Mouse (Mus musculus) olfactory bulb, adult 2 months (tissue): ENCODE data around the gene Lpcat1. TPM values are rescaled to one million over a fixed set of nuclear protein-coding genes. Genes with fewer than 3 reads are reported as not detected.

Experiments
- H3K27ac ChIP-seq: fragments of 200-500 bp; 2 replicates; pipeline ENCODE4 v1.5.1; 2012; ENCODE audit warnings: low read depth, low read length; ENCODE audit not compliant: insufficient read depth
- H3K4me1 ChIP-seq: fragments of 200-500 bp; 2 replicates; pipeline ENCODE4 v1.6.1; 2012; ENCODE audit warnings: low read length; ENCODE audit not compliant: control insufficient read depth, insufficient read depth
- H3K4me3 ChIP-seq: fragments of 200-500 bp; 2 replicates; pipeline ENCODE4 v1.5.1; 2012; ENCODE audit warnings: mild to moderate bottlenecking, low read depth, low read length, moderate library complexity; ENCODE audit not compliant: insufficient read depth
- CTCF ChIP-seq: fragments of 200-500 bp; IDR thresholded peaks from 2 replicates; pipeline ENCODE4 v1.5.1; 2012; ENCODE audit warnings: low read depth, mild to moderate bottlenecking, low read length, moderate library complexity; ENCODE audit not compliant: insufficient read depth
- POLR2A ChIP-seq: fragments of 200-500 bp; IDR thresholded peaks from 2 replicates; pipeline ENCODE4 v1.6.1; 2012; ENCODE audit warnings: mild to moderate bottlenecking, low read depth, low read length, moderate library complexity; ENCODE audit not compliant: insufficient read depth
- whole genome bisulfite sequencing: fragments of 180-500 bp; shearing (Covaris S2); methylation state at CpG from one replicate; pipeline ENCODE4 v1.1.7; 2018; 5-methylcytosine and 5-hydroxymethylcytosine counted together
- polyA plus RNA-seq: library from polyadenylated mRNA; stranded (reverse); fragments of >200 nt; gene quantifications from 2 replicates; pipeline ENCODE4 v1.2.4, GENCODE M21; 2012; ENCODE audit warnings: low replicate concordance; ENCODE audit not compliant: missing spikeins, insufficient read depth, insufficient read length

The Lpcat1 gene
- polyA plus RNA-seq, result not detected in 2 replicates

GRCm38 (mm10) chr13:73467034-73467420, at the start of gene Lpcat1:
Gene Lpcat1, plus strand, starts transcription at chr13:73467197.
- TF ChIP-seq POLR2A (peak; percentile 82), CTCF (no peak)
- peak within 1 kb of the TSS; percentile 84 for H3K27ac ChIP-seq
- peaks cover 14% of the 10 kb centered on the region for H3K4me1 ChIP-seq
- under 1% methylated on average over 35 of the region's 35 CpGs for WGBS
- peak within 1 kb of the TSS; percentile 88 for H3K4me3 ChIP-seq

- 55% methylated on average over 15 of the region's 15 CpGs for WGBS
- TF ChIP-seq POLR2A, result no peak
- no peak for TF ChIP-seq CTCF
- Histone ChIP-seq H3K27ac (no peak overlapping the region), H3K4me3 (no peak overlapping the region), H3K4me1 (no peaks in the 10 kb centered on the region)
These were observed 49.3 kb upstream of the Lpcat1 start for GRCm38 (mm10) chr13:73417478-73418220.

- no peak overlapping the region for H3K27ac ChIP-seq
- TF ChIP-seq POLR2A (no peak), CTCF (no peak)
- H3K4me1 ChIP-seq, result no peaks in the 10 kb centered on the region
- WGBS, result 73% methylated on average over 12 of the region's 12 CpGs
- no peak overlapping the region for H3K4me3 ChIP-seq
These were observed 48.7 kb upstream of the Lpcat1 start for GRCm38 (mm10) chr13:73418297-73418696.

- no peak for TF ChIP-seq CTCF
- no peak for TF ChIP-seq POLR2A
- 84% methylated on average over 5 of the region's 5 CpGs for WGBS
- H3K4me1 ChIP-seq, result no peaks in the 10 kb centered on the region
- no peak overlapping the region for H3K4me3 ChIP-seq
- no peak overlapping the region for H3K27ac ChIP-seq
These were observed 47.8 kb upstream of the Lpcat1 start for GRCm38 (mm10) chr13:73419244-73419643.

- 0 out of 2 replicates have a peak, but pooled peaks cover 3% of the 10 kb centered on the region for H3K4me1 ChIP-seq
- 70% methylated on average over 4 of the region's 4 CpGs for WGBS
- TF ChIP-seq POLR2A (no peak), CTCF (no peak)
- no peak overlapping the region for H3K27ac ChIP-seq
- no peak overlapping the region for H3K4me3 ChIP-seq
These were observed 44.0 kb upstream of the Lpcat1 start for GRCm38 (mm10) chr13:73423043-73423442.

GRCm38 (mm10) chr13:73425035-73425434, 42.0 kb upstream of the Lpcat1 start:
- 74% methylated on average over 6 of the region's 6 CpGs for WGBS
- Histone ChIP-seq H3K4me1 (peaks cover 3% of the 10 kb centered on the region; the same call in 1 of the 2 replicates), H3K27ac (no peak overlapping the region), H3K4me3 (no peak overlapping the region)
- TF ChIP-seq POLR2A, result no peak
- no peak for TF ChIP-seq CTCF

- WGBS, result 5% methylated on average over 11 of the region's 11 CpGs
- no peak for TF ChIP-seq POLR2A
- peak; percentile 79 for TF ChIP-seq CTCF
- Histone ChIP-seq H3K4me1 (peaks cover 3% of the 10 kb centered on the region; the same call in 1 of the 2 replicates), H3K4me3 (no peak overlapping the region), H3K27ac (no peak overlapping the region)
These were observed 41.0 kb upstream of the Lpcat1 start for GRCm38 (mm10) chr13:73425839-73426490.

GRCm38 (mm10) chr13:73426587-73426986, 40.4 kb upstream of the Lpcat1 start:
- 59% methylated on average over 4 of the region's 4 CpGs for WGBS
- TF ChIP-seq POLR2A (no peak), CTCF (no peak)
- H3K4me1 ChIP-seq, result peaks cover 3% of the 10 kb centered on the region; the same call in 1 of the 2 replicates

GRCm38 (mm10) chr13:73429605-73430321, 37.2 kb upstream of the Lpcat1 start:
- Histone ChIP-seq H3K4me3 (no peak overlapping the region), H3K27ac (no peak overlapping the region), H3K4me1 (peaks cover 3% of the 10 kb centered on the region; the same call in 1 of the 2 replicates)
- 65% methylated on average over 6 of the region's 6 CpGs for WGBS
- TF ChIP-seq POLR2A (no peak), CTCF (no peak)

More at GRCm38 (mm10) chr13:73426587-73426986, 40.4 kb upstream of the Lpcat1 start:
- Histone ChIP-seq H3K4me3 (no peak overlapping the region), H3K27ac (no peak overlapping the region)
